Mouse (Mus musculus) liver, embryonic 16.5 days (tissue): ENCODE measurements around the gene Gm28635. TPM values are rescaled to one million over a fixed set of nuclear protein-coding genes. Genes with fewer than 3 reads are reported as not detected.
A peak's percentile ranks its signal among the peaks of the same experiment; 100 is the strongest.

ENCODE experiments used
- ATAC-seq: fragments of 200-750 bp; cut with Nextera tagmentation; 2 replicates; pipeline ENCODE4 v1.8.0; 2017; ENCODE audit warnings: low read depth, mild to moderate bottlenecking, moderate number of reproducible peaks, moderate library complexity
- H3K27ac ChIP-seq: fragments of 300-500 bp; sonication (generic); 2 replicates; pipeline ENCODE4 v1.5.1; 2014; ENCODE audit warnings: mild to moderate bottlenecking, low read length
- H3K27me3 ChIP-seq: fragments of 300-500 bp; sonication (generic); 2 replicates; pipeline ENCODE4 v1.6.1; 2014; ENCODE audit warnings: low read depth, low read length, mixed read lengths; ENCODE audit not compliant: control insufficient read depth, insufficient read depth
- H3K36me3 ChIP-seq: fragments of 300-500 bp; sonication (generic); 2 replicates; pipeline ENCODE4 v1.6.1; 2014; ENCODE audit warnings: mild to moderate bottlenecking; ENCODE audit not compliant: control insufficient read depth, insufficient read depth
- H3K4me1 ChIP-seq: fragments of 300-500 bp; sonication (generic); 2 replicates; pipeline ENCODE4 v1.6.1; 2014; ENCODE audit warnings: low read depth, low read length, mixed read lengths; ENCODE audit not compliant: control insufficient read depth
- H3K4me2 ChIP-seq: fragments of 300-500 bp; sonication (generic); 2 replicates; pipeline ENCODE4 v1.6.1; 2014; ENCODE audit warnings: low read depth, low read length, mixed read lengths
- H3K4me3 ChIP-seq: fragments of 300-500 bp; sonication (generic); 2 replicates; pipeline ENCODE4 v1.5.1; 2014; ENCODE audit warnings: low read depth, mild to moderate bottlenecking, low read length
- H3K9ac ChIP-seq: fragments of 300-500 bp; sonication (generic); 2 replicates; pipeline ENCODE4 v1.6.1; 2014; ENCODE audit warnings: low read depth, low read length
- H3K9me3 ChIP-seq: fragments of 300-500 bp; sonication (generic); replicated peaks from 2 replicates; pipeline ENCODE4 v1.6.1; 2016; ENCODE audit warnings: low read length; ENCODE audit not compliant: control insufficient read depth
- WGBS: fragments of 180-500 bp; shearing (Covaris S2); extraction: QIAGEN DNeasy Blood & Tissue Kit; methylation state at CpG from one replicate; pipeline ENCODE4 v1.1.7; 2014; ENCODE audit not compliant: insufficient replicate concordance; 5-methylcytosine and 5-hydroxymethylcytosine counted together
- polyA plus RNA-seq: library from polyadenylated mRNA; unstranded; fragments of >200 nt; fragmentation: Nextera tagmentation; extraction: Ambion mirVana; gene quantifications from 2 replicates; pipeline ENCODE4 v1.2.1, GENCODE M21; 2015

Gm28635 gene
- polyA plus RNA-seq, 1 experiment from 2014 or later: not detected

- H3K36me3 ChIP-seq: no peaks in the 10 kb centered on the region
- WGBS: 29% methylated on average over 2 of the region's 2 CpGs
- H3K27me3 ChIP-seq: no peaks in the 10 kb centered on the region
- H3K27ac ChIP-seq: peak overlapping the region; percentile 86
- peak overlapping the region; percentile 17; the same call in 1 of the 2 replicates for H3K4me2 ChIP-seq
- H3K4me3 ChIP-seq: 0 out of 2 replicates have a peak overlapping the region, but pooled peaks have one; percentile 15
- no peaks in the 10 kb centered on the region for H3K9me3 ChIP-seq
- ATAC-seq: peak; percentile 86
- H3K9ac ChIP-seq: no peak overlapping the region
- H3K4me1 ChIP-seq: peaks cover 46% of the 10 kb centered on the region
These were observed 42.2 kb downstream of the Gm28635 start for GRCm38 (mm10) chr2:84635611-84636010.

GRCm38 (mm10) chr2:84634934-84635482 is 42.8 kb downstream of the Gm28635 start:
- ATAC-seq: no peak
- peaks cover 45% of the 10 kb centered on the region for H3K4me1 ChIP-seq
- H3K4me3 ChIP-seq: no peak overlapping the region
- H3K4me2 ChIP-seq: peak overlapping the region; percentile 17; the same call in 1 of the 2 replicates
- 23% methylated on average over 4 of the region's 4 CpGs for WGBS
- no peaks in the 10 kb centered on the region for H3K36me3 ChIP-seq
- no peak overlapping the region for H3K9ac ChIP-seq
- no peaks in the 10 kb centered on the region for H3K9me3 ChIP-seq
- no peaks in the 10 kb centered on the region for H3K27me3 ChIP-seq
- H3K27ac ChIP-seq: peak overlapping the region; percentile 86

- no peak overlapping the region for H3K9ac ChIP-seq
- H3K36me3 ChIP-seq: no peaks in the 10 kb centered on the region
- H3K4me3 ChIP-seq: no peak overlapping the region
- no peak overlapping the region for H3K4me2 ChIP-seq
- no peak for ATAC-seq
- 42% methylated on average over 4 of the region's 4 CpGs for WGBS
- 0 out of 2 replicates have a peak overlapping the region, but pooled peaks have one; percentile 21 for H3K27ac ChIP-seq
- peaks cover 41% of the 10 kb centered on the region for H3K4me1 ChIP-seq
- no peaks in the 10 kb centered on the region for H3K27me3 ChIP-seq
- H3K9me3 ChIP-seq: no peaks in the 10 kb centered on the region
These were observed 43.8 kb downstream of the Gm28635 start for GRCm38 (mm10) chr2:84634006-84634405.

GRCm38 (mm10) chr2:84632999-84633398 is 44.8 kb downstream of the Gm28635 start:
- ATAC-seq: 0 out of 2 replicates have a peak, but pooled peaks have one; percentile 1
- Histone ChIP-seq H3K4me3 (no peak overlapping the region), H3K9ac (peak overlapping the region; percentile 14; the same call in 1 of the 2 replicates), H3K4me1 (peaks cover 36% of the 10 kb centered on the region), H3K27ac (peak overlapping the region; percentile 28; the same call in 1 of the 2 replicates), H3K36me3 (no peaks in the 10 kb centered on the region), H3K9me3 (no peaks in the 10 kb centered on the region), H3K27me3 (no peaks in the 10 kb centered on the region), H3K4me2 (peak overlapping the region; percentile 32; the same call in 1 of the 2 replicates)
- WGBS: 2% methylated on average over 3 of the region's 3 CpGs

GRCm38 (mm10) chr2:84632001-84632400 is 45.8 kb downstream of the Gm28635 start:
- H3K9ac ChIP-seq: no peak overlapping the region
- H3K9me3 ChIP-seq: no peaks in the 10 kb centered on the region
- no peaks in the 10 kb centered on the region for H3K27me3 ChIP-seq
- H3K4me2 ChIP-seq: no peak overlapping the region
- no peak for ATAC-seq
- H3K27ac ChIP-seq: no peak overlapping the region
- WGBS: 81% methylated on average over 1 of the region's 1 CpGs
- no peak overlapping the region for H3K4me3 ChIP-seq
- no peaks in the 10 kb centered on the region for H3K36me3 ChIP-seq
- H3K4me1 ChIP-seq: peaks cover 33% of the 10 kb centered on the region

- WGBS: 59% methylated on average over 3 of the region's 3 CpGs
- Histone ChIP-seq H3K36me3 (no peaks in the 10 kb centered on the region), H3K27me3 (no peaks in the 10 kb centered on the region), H3K4me1 (peaks cover 28% of the 10 kb centered on the region), H3K4me3 (no peak overlapping the region), H3K4me2 (no peak overlapping the region), H3K27ac (peak overlapping the region; percentile 63; the same call in 1 of the 2 replicates), H3K9ac (no peak overlapping the region; the same call in 1 of the 2 replicates), H3K9me3 (no peaks in the 10 kb centered on the region)
- ATAC-seq: peak; percentile 58; the same call in 1 of the 2 replicates
These were observed 50.8 kb downstream of the Gm28635 start for GRCm38 (mm10) chr2:84627036-84627435.

- Histone ChIP-seq H3K4me1 (peaks cover 27% of the 10 kb centered on the region), H3K27ac (peak overlapping the region; percentile 22), H3K36me3 (no peaks in the 10 kb centered on the region), H3K27me3 (no peaks in the 10 kb centered on the region), H3K9me3 (no peaks in the 10 kb centered on the region), H3K4me3 (no peak overlapping the region), H3K9ac (no peak overlapping the region), H3K4me2 (no peak overlapping the region)
- peak; percentile 46; the same call in 1 of the 2 replicates for ATAC-seq
- WGBS: 68% methylated on average over 7 of the region's 7 CpGs
These were observed 51.4 kb downstream of the Gm28635 start for GRCm38 (mm10) chr2:84626366-84626975.

- H3K4me2 ChIP-seq: no peak overlapping the region
- WGBS: 87% methylated on average over 17 of the region's 17 CpGs
- H3K36me3 ChIP-seq: peaks cover 7% of the 10 kb centered on the region
- no peak overlapping the region for H3K9ac ChIP-seq
- H3K4me3 ChIP-seq: no peak overlapping the region
- no peaks in the 10 kb centered on the region for H3K9me3 ChIP-seq
- no peaks in the 10 kb centered on the region for H3K27me3 ChIP-seq
- peaks cover 27% of the 10 kb centered on the region for H3K4me1 ChIP-seq
- H3K27ac ChIP-seq: peak overlapping the region; percentile 16; the same call in 1 of the 2 replicates
- ATAC-seq: no peak
These were observed 53.6 kb downstream of the Gm28635 start for GRCm38 (mm10) chr2:84624201-84624600.
